Mouse (Mus musculus) heart, adult 2 months (tissue): ENCODE measurements around the gene Cavin1.

ENCODE experiments used
- EP300 ChIP-seq: fragments of 200-500 bp; IDR thresholded peaks from 2 replicates; pipeline ENCODE4 v1.6.1; 2011; ENCODE audit warnings: low read depth, low read length, control low read depth; ENCODE audit not compliant: insufficient read depth
- POLR2A ChIP-seq: fragments of 200-500 bp; IDR thresholded peaks from 2 replicates; pipeline ENCODE4 v1.6.1; 2011; ENCODE audit warnings: mild to moderate bottlenecking, low read depth, low read length, control low read depth; ENCODE audit not compliant: insufficient read depth

- TF ChIP-seq POLR2A, result no peak
- no peak for TF ChIP-seq EP300
Measured at GRCm38 (mm10) chr11:100920887-100921624, 49.6 kb downstream of the Cavin1 start.
